Mouse (Mus musculus) hematopoietic stem cell, adult 5-6 weeks (primary cell): Measurements from ENCODE around the gene Ebf1. TPM values are rescaled to one million over a fixed set of nuclear protein-coding genes. Genes with fewer than 3 reads are reported as not detected.

Experiments
- ATAC-seq, 2 experiments: fragments of 125-278 bp in 1 of 2; replicated peaks in 1 of 2; 2 replicates each; pipeline ENCODE4 v1.8.0; 2016 to 2017; ENCODE audit warnings: inconsistent platforms in 2 of 2, mild to moderate bottlenecking in 2 of 2, moderate number of reproducible peaks in 2 of 2, low read depth in 1 of 2, moderate TSS enrichment in 1 of 2; ENCODE audit not compliant: low FRiP score in 2 of 2, poor library complexity in 2 of 2, severe bottlenecking in 2 of 2, insufficient read depth in 1 of 2, low TSS enrichment in 1 of 2
- total RNA-seq: library from RNA; stranded (forward); fragments of 172-1452, 232-1000 nt; gene quantifications from 2 replicates; pipeline ENCODE4 v1.2.3, GENCODE M21; 2017

The Ebf1 gene
- total RNA-seq, 1 experiment from 2014 or later: not detected

- no peak for ATAC-seq
Observed at GRCm38 (mm10) chr11:44875171-44875570, 258.1 kb downstream of the Ebf1 start.

GRCm38 (mm10) chr11:44881056-44881683, 264.1 kb downstream of the Ebf1 start:
- peak; percentile 82 to 87 for ATAC-seq

GRCm38 (mm10) chr11:44882476-44882970, 265.4 kb downstream of the Ebf1 start:
- ATAC-seq: no peak

DNA sequence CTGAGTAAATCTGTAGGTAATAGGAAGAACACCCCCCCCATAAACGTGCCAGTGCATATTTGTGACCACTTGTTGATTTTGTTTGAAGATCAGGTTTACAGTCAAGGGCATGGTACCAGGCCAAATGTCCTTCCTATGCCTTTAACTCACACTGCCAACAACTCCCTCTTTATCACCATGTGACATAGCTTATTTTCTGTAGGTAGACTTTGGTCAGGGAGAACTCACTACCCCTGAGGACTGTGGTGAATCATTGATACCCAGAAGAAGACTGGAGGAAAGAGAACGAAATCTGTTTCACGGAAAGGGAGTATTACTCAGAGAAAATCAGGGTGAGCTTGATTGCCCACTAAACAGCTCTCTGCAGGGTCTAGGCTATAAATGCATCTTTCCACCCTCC, 267.2 kb downstream of the Ebf1 start:
- no peak for ATAC-seq

DNA sequence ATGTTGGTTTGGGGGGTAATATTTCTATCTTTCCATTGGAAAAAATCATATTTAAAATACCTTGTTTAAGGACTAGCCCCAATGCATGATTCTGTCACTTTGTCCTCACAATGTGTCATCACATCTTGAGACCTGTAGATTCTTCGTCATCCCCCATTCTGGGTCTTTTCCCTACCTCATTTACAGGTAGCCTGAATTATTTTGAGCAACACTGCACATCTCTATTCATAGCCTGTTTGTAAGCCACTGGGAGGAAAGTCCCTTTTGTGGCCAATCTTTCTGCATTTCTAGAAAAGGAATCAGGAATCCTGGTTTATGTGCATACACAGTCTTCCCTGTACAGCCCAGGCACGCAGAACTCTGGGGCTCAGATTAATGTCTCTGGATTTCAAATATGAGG, 269.8 kb downstream of the Ebf1 start:
- no peak for ATAC-seq

DNA sequence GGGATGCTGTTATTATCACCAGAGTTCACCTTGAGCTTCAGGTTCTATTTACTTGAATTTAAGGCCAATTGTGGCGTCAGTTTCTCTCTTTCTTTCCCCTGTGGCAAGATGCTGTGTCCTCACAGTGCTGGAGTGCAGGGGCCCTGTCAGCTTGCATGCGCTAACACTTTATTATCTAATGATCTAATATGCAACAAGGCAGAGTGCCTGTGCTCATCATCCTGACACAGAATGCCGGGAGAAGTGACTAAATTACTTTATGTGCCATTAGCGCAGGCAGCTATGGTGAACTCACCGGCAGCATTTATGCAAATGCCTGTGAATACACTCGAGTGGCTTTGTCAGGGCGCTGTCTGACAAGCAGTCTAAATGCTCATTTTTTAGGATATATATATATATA, 270.6 kb downstream of the Ebf1 start:
- no peak for ATAC-seq

DNA sequence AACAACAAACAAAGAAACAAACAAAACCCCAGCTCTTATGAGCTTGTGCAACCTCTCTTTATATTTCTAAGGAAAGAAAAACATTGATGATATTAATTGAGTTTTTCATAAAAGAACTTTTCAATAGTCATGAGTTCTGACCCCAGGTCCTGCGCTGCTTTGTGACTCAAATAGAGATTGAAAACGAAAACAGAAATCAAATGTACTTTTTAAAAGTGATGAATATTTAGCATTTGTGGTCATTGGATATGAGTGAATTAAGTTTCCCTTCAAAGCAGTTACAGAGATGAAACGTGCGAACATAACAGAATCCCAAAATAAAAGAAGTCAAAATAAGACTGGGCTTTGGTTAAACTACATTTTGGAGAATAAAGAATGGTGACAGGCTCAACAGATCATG, 271.3 kb downstream of the Ebf1 start:
- ATAC-seq: no peak

DNA sequence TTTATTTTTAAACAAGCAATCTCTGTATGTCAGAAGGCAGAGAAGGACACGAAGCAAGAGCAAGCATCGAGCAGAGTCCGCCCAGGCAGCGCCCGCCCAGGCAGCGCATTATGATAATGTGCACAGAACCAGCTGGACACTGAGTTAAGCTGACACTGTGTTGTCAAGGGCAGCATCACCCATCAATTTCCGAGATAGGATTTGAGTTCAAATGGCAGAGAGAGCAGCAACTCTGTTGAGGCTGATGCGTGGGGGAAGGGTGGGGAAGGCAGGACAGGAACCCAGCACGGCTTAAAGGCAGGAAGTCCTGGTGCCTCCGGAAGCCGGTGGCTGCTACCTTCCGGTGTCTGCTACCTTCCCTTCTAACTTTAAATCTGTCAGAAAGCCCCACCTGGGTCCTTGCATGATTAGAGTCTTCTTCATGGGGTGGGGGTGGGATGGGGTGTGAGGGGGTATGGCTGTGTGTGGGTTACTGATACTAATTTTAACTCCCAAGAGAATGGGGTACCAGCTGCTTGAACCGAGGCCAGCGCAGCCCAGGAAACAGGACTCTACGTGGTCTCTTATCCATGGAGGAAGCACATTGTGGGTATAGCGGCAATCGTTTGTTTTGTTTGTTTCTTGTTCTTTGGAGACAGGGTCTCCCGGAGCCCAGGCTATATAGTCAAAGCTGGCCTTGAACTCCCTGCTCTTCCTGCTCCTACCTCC, 275.9 kb downstream of the Ebf1 start:
- peak; percentile 44 to 67 for ATAC-seq

- ATAC-seq: no peak
Observed at GRCm38 (mm10) chr11:44893986-44894385, 276.9 kb downstream of the Ebf1 start.

- no peak for ATAC-seq
Observed at GRCm38 (mm10) chr11:44894798-44895197, 277.7 kb downstream of the Ebf1 start.

DNA sequence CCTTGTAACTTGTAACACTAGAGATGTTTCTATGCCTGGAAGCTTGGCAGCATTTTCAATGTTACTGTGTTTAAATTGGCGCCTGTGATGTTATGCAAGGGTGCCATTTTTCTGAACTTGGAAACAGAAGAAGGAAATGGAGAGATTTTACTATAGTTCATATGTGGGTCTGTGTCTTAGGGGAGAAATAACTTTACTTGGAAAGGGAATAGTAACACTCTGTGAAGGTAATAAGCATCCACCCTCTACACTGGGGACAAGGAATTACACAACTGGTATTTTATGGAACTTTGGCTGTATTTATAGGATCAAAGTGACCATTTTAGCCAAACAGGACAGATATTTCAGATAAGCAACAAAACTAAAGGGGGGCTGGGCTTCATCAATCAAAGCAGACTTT, 278.8 kb downstream of the Ebf1 start:
- no peak for ATAC-seq

DNA sequence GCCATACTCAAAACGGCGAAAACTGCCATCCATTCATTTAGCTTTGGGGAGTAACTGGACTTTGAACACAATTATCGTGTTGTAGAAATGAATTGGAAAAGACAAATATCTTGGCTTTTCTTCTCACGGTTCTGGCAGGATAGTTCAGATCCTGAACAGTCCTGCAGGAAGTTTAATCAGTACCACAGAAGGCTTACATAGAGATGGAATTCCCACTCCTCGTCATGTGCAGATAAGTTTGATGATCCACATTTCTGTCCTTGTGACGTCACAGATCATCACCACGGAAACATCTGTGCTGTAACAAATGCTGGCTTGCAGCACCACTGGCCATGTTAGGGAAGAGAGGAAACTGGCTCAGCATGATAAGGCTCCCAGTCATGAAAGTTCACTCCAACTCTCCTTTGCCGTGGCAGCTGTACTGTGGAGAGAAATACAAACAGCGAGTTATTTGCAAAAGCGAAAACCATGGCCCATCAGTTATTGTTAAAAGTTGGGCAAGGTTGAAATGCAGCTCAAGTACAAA, 280.1 kb downstream of the Ebf1 start:
- peak; percentile 46 to 65; a peak in 3 of 4 replicates for ATAC-seq

DNA sequence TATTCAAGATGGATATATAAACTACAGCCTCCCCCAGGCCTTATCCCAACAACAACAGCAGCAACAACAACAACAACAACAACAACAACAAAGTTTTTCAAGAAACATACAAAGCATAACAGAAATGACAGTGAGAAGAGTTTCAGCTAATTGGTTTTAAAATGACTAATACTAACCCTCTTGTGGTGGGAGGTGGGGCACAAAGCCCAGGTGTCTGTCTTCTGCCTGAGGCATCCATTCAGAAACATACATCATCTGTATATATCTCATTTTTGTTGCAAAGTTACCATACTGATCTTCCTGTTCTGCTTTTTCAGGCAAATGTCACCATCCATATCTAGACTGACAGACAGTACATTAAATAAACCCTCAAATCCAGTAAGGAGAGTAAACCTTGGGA, 282.4 kb downstream of the Ebf1 start:
- ATAC-seq: no peak

- no peak for ATAC-seq
Observed at GRCm38 (mm10) chr11:44899965-44900364, 282.8 kb downstream of the Ebf1 start.

DNA sequence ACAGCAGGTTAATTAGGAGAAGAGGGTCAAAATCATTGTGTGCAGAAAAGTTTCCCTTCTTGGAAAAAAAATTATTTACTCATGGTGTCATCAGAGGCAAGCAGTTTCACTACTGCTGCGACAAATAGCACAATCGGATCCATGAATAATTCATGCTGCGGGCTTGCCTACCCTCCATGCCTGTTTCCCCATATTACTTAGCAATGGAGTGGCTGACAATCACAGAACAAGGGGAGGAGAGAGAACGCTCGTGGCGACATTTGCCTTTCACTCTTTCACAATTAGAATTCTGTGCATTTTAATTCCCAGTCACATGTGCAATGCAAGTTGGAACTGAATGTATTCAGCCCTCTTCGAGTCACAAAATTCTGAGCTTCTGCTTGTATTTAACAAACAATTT, 283.4 kb downstream of the Ebf1 start:
- ATAC-seq: no peak

GRCm38 (mm10) chr11:44901715-44902114, 284.6 kb downstream of the Ebf1 start:
- ATAC-seq: peak in 1 of 2 experiments; percentile 35; a peak in 1 of 4 replicates

DNA sequence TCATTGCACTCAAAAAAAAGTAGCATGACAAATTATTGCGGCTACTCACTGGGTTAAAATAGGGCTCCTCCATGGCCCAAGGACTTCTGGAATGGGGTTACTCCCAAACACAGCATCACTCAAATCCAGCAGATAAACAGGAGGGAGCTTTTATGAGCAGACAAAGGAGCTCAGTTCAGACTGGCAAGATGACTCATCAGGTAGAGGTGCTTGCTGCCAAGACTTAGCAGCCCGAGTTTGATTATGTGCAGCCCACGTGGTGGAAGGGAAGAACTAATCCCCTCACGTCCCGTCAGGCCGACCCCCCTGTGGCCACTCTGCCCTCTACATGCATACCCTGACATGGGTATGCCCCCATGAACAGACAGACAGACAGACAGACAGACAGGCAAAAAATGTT, 285.0 kb downstream of the Ebf1 start:
- no peak for ATAC-seq

GRCm38 (mm10) chr11:44904121-44904520, 287.0 kb downstream of the Ebf1 start:
- ATAC-seq: no peak

DNA sequence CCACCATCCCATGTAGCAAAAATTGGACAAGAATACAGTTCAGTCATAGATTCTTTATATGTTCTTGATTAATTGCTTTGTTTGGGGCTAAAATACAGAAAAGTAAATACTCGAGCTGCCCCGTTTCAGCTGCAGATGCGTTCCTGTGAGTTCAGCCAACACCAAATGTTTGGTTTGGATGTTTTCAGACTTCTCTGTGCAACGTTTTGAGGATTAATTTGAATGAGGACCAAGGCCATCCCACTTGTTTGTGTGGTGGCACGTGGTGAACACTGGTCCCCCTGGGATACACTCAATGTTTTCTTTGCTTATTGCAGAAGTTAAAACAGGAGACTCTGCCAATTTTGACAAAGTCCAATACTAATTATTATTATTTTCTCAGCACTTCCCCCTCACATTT, 289.3 kb downstream of the Ebf1 start:
- ATAC-seq: no peak
